Mouse (Mus musculus): Measurements from ENCODE around the gene Vsnl1. TPM values are rescaled to one million over a fixed set of nuclear protein-coding genes. Genes with fewer than 3 reads are reported as not detected.

The Vsnl1 gene
- 100 to 1,000 TPM; 583 to 588 TPM for total RNA-seq (2021)
- long read RNA-seq, experiment 1, transcript Vsnl1-201 (4 exons, 1,903 nt), result major isoform, 397 of 439 reads
- long read RNA-seq, experiment 1, partial matches to known transcripts, result 25 of 439 reads
- long read RNA-seq, experiment 1, other reads (novel, unspliced or antisense), result 16 of 439 reads
- long read RNA-seq, experiment 2, transcript Vsnl1-201 (4 exons, 1,903 nt), result major isoform, 354 of 392 reads
- long read RNA-seq, experiment 2, partial matches to known transcripts, result 24 of 392 reads
- long read RNA-seq, experiment 2, other reads (novel, unspliced or antisense), result 13 of 392 reads

DNA sequence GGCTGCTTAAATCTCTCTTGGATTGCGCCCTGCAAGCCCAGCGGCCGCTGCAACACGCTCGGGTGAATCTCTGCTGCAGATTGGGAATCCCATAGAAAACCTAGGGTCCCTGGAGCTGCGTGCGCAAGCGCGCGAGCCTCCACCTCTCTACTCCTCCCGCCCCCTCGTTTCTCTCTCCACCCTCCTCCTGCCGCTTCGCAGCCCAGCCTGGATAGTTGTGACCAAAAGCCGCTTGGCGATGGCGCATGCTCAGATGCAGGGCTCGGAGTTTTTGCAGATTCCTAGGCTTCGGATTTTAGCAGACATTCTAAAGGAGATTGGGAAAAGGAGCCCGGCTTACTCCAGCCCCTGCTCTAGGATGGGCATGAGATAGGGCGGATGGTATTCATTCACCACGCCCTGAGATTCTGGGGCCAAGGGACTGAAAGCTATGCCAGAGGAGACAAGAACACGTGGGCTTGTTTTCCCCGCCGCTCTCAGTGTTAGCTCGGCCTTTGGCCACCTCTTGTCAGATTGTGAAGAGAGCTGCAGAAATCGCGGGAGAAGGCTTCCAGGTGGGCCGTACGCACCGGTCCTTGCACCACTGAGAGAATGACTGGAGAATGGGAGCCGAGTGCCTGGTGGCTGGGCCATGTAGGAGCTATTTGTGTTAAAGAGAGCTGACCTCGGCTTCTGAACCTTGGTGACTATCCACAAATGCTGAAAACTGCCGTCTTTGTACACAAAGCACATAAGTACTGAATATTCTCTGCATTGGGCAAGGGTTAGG, at the start of gene Vsnl1:
TSS of gene Vsnl1 (minus strand) at position 117 of the 769 bp plus-strand sequence.
- intact Hi-C loops (cut with DNase I), result loop anchor here (2.0 to 5.0 kb wide), 2 partner anchors 86 to 711 kb away; no protein-coding TSS in a partner anchor
- peak; percentile 93 to 96 for DNase-seq (ENCODE audit: low spot score in 2 of 2)

DNA sequence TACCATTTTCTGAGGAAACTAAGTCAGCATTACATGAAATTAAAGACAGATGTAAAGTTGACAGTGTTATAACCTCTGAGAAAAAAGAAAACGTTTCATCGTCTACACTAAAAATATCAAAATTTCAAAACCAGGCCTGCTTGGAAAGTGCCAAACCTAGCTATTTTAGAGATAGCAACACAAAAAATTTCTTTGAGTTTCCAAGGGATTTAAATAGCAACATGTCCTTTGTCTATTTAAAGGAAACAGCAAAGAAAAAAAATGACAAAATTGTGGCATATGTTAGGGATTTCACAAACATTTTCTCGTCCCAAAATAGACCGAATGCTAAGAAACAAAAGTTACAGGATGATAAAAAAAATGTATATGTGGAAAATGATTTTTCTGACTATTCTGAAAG, 20.2 kb upstream of the Vsnl1 start:
- peak in 1 of 2 experiments; percentile 18 for DNase-seq (ENCODE audit: low spot score in 2 of 2)
- intact Hi-C loops (cut with DNase I), result no loop called here

DNA sequence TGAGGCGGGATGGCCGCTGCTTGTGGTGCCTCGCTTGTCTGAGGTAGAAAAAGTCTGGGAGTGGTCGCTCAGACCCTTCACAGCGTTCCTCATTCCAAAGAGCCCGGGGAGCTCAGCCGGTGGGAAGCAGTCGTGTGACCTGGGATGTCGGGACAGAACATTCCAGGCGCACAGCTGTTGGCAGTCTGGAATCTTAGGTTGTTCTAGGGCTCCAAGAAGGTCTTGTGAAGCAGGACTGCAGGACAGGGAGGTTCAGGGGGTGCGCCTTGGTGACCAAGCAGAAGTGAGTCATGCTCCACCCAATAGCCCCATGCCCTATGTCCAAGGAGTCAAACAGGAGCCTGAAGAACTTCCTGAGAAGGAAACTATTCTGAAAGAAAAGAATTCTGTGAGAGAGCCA, 19.8 kb upstream of the Vsnl1 start:
- intact Hi-C loops (cut with DNase I), result no loop called here
- DNase-seq (ENCODE audit: low spot score in 2 of 2), result peak in 1 of 2 experiments; percentile 3

DNA sequence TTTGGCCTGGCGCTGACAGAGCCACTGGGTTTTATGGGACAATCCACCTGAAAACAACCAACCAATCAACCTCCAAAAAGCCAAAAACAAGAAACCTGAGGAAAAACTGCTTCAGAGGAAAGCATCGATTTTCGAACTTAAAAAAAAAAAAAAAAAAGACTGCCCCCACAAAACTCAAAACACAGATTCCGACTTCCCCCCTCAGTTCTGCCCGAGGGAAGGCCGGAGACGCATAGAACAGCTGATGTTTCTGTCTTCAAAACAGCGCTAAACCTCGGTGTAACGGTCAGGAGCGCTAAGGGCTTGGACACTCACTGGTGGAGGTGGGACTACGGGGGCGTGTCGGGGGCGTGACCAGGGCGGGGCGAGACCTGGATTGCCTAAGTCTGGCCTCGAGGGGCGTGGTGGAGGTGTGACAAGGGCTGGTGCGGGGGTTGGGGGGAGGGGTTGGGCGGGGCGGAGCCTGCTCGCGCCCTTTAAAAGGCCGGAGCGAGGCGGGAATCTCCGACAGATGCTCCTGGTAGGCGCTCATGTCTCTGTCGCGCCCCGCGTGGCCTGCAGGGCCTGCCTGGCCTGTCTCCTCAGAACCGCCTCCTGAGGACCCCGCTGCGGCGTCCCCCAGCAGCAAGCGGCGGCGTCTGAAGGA, 19.3 kb upstream of the Vsnl1 start, which contains the start of gene Rad51ap2:
TSS of gene Rad51ap2 (plus strand) at position 531 of the 646 bp plus-strand sequence.
- intact Hi-C loops (cut with DNase I), result no loop called here
- peak; percentile 62 to 85 for DNase-seq (ENCODE audit: low spot score in 2 of 2)

DNA sequence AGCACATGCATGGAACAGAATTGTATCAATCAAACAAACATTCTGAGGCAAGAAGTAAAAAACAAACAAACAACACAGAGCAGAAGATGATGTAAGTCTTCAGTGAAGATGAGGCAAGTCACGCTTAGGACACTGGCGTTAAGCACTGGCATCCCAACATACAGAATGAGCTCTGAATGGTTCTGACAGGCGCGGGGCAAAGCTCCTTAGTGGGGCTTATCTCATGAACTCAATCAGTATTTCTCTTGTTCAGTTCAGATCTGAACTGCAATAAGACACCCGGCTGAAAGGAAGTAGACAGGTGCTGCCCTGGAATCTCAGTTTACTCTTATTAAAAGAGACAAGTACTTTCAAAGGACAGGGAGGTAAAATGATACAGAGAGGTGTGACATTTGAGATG, 17.7 kb upstream of the Vsnl1 start:
- intact Hi-C loops (cut with DNase I), result no loop called here
- DNase-seq (ENCODE audit: low spot score in 2 of 2), result no peak

DNA sequence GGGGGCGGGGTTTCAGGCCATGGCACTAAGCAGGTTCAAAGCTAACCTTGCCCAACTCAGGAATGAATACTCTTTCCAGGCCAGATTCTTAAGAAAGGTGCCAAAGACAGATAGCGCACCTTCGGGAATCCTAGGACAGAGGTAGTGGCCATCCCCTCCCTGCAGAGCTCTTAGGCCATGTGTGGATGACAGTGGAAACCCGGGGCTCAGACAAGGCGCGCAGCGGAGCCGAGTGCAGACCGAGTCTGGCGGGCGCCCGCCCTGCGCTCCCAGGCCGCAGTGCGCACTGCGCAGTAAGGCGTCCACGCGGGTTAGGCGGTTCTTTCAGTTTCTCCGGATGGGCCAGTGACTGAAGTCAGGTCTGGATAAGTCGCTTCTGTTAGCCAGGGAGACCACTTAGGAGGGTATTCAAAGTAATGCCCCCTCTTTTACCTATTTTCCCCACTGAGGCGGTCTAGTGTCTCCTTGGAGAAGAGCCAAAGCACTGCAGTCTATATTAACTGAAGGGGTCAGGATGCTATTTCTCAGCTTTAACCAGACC, 1.6 kb upstream of the Vsnl1 start:
- no peak for DNase-seq (ENCODE audit: low spot score in 2 of 2)
- intact Hi-C loops (cut with DNase I), result loop anchor here (2.0 to 5.0 kb wide), 2 partner anchors 87 to 709 kb away; no protein-coding TSS in a partner anchor

DNA sequence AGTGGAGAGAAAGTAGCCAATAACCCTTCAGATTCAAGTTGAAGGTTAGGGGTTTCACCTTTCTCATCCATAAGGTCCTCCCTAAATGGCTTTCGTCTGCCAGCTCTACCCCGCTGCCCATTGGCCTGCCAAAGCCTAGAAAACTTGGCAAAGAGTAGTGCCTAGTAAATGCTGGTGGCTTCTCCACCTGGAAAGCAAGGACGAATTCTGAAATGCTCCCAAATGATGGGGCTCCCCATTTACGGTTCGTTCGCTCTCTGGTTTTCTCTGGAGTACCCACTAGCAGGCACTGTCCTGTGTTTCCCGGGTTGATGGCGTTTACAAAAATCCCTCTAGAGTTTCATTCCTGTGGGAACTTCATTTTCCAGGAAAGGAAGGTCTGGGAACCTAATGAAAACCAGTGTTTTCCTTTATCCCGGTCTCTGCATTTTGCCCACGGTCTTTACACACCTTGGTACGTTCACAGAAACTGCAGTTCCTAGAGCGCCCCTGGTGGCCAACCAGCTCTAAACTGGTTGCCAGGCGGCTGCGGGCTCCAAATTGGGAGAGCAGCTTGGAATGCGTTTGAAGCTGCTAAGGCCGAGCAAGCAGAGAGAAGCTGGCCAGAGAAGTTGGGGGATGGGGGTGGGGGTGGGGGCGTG, 973 bp upstream of the Vsnl1 start:
- intact Hi-C loops (cut with DNase I), result loop anchor here (2.0 to 5.0 kb wide), 2 partner anchors 87 to 710 kb away; no protein-coding TSS in a partner anchor
- peak; percentile 89 to 92 for DNase-seq (ENCODE audit: low spot score in 2 of 2)

DNA sequence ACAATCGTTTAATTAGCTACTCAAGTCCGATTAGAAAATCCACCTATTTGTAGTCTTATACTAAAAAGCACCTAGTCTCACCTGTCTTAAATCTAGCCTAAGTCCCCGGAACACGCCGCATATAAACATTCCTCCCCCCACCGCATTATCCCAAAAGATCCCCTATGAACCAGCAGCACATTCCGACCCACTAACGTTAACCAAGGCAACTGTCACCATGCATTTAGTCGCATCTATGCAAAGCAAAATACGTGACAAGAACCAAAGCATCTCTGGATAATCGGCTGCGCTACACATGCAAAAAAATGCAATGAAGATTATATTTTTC, 426 bp downstream of the Vsnl1 start:
- peak in 1 of 2 experiments; percentile 37 for DNase-seq (ENCODE audit: low spot score in 2 of 2)
- intact Hi-C loops (cut with DNase I), result loop anchor here (2.0 to 5.0 kb wide), 2 partner anchors 85 to 711 kb away; no protein-coding TSS in a partner anchor

DNA sequence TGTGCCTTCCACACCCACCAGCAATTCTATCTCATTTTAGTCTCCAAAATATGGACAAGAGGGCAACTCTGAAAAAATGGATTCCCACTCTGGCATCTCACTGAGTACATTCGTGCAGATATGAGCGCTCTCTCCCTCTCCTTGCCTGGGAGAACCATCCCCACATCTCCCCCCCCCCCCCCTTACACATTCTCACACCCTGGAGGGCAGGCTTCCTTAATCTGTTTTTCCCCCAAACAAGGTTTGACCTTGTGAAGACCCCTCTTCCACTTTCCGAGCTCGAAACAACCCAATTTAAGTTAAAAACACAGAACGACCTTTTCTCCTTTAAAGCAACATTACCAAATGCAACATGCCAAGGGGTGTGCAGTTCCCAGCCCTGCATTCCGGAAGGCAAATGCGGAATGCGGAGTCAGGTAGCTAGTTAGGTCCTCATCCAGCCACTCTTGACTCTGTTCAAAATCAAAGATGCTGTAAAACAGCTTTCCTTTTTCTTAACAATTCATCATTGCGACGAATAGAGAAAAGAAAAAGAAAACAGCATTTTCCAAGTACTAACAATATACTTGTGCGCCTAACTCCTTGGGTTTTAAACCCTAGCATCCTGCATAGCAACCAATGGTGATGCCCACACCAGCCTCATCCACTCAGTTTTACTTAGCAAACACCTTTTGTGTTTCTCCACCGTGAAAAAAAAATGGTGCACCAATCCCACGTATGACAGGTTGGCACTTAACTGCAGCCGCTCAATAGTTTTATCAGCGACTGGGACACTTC, 979 bp downstream of the Vsnl1 start:
- intact Hi-C loops (cut with DNase I), result loop anchor here (2.0 to 5.0 kb wide), 2 partner anchors 85 to 712 kb away; no protein-coding TSS in a partner anchor
- DNase-seq (ENCODE audit: low spot score in 2 of 2), result peak in 1 of 2 experiments; percentile 48

DNA sequence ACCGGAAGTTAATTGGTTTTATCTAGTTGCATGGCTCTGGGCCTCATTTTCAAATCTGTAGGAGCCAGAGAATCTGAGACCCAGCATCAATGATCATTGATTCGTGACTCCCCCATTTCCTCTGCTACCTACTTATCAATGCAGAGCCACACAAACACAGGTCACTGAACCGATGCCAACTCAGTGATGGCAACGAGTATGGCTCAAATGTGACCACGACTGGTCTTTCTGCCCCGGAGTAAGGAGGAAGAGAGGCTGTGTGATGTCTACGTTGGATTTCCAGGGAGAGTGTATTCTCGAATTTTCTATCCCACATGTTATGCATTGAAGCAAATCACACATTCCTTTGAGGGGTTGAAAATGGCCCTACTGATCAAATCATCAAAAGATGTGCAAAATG, 2.0 kb downstream of the Vsnl1 start:
- intact Hi-C loops (cut with DNase I), result no loop called here
- no peak for DNase-seq (ENCODE audit: low spot score in 2 of 2)

DNA sequence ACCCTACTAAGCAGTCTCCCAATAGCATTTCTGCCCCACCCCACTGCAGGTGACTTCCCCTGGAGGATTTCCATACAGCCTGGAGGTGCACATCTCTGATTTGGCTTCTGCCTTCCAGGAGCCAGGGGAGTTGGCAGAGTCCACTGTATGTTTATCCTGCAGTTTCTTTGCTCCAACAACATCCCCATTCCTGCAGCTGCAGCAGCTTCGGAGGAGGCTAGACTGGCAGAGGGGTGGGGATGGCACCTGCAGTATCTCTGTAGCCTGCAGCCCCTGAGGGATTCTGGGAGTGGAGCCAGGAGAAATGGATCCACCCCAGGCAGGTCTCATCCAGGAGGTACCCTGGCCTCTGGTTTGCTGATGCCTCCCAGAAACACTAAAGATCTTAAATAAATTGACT, 2.7 kb downstream of the Vsnl1 start:
- DNase-seq (ENCODE audit: low spot score in 2 of 2), result no peak
- intact Hi-C loops (cut with DNase I), result no loop called here

DNA sequence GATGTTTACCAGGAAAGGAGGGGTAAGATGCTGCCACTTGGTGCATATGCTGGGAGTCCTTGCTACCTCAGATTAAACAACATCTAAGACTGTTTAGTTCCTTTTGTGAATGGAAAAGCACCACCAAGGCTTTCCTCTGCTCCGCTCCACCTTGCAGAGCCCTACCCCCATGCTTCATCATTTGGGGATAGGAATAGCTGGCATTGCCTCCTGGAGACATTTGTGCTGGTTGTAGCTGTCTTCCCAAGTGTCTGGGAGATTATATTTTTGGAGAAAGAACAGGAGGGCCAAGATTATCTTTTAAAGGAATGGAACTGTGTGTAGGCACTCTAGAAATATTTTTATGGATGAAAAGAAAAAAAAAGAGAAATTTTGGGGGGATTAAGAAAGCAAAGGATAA, 3.3 kb downstream of the Vsnl1 start:
- intact Hi-C loops (cut with DNase I), result no loop called here
- no peak for DNase-seq (ENCODE audit: low spot score in 2 of 2)

DNA sequence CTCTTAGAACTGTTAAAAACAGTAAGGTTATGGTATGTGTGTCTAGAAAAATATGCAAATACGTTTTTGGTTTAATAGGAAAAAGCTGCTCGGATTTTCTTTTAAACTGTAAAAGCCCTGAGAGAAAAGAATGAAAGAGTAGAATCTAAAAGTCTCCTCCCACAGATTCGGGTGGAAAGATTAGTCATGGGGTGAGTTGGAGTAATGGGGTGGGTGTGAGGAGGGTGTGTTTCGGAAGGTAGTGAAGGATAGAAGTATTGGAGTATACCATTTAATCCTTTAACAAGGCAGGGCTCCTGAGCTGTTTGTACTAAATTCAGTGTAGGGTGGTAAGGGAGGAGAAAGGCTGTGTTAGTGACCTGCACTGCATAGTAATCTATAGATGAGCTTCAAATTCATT, 9.0 kb downstream of the Vsnl1 start:
- DNase-seq (ENCODE audit: low spot score in 2 of 2), result no peak
- intact Hi-C loops (cut with DNase I), result no loop called here

DNA sequence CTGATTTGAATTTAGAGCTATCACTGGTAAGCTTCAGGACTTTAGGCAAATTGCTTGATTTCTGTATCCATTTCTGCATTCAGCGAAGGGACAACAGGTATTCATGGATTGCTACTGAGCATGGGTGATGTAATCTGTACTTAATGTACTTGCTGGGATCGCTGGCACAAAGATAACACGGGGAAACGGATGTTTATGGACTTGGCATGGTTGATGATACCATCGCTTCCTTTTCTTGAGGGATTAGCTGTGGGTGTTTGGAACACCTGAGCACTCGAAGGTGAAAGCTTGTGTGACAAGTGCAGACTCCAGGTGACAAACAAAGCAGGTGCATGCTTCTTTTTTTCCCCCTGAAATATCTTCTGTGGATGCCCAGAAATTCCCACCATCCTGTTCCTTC, 18.3 kb downstream of the Vsnl1 start:
- intact Hi-C loops (cut with DNase I), result no loop called here
- DNase-seq (ENCODE audit: low spot score in 2 of 2), result no peak

DNA sequence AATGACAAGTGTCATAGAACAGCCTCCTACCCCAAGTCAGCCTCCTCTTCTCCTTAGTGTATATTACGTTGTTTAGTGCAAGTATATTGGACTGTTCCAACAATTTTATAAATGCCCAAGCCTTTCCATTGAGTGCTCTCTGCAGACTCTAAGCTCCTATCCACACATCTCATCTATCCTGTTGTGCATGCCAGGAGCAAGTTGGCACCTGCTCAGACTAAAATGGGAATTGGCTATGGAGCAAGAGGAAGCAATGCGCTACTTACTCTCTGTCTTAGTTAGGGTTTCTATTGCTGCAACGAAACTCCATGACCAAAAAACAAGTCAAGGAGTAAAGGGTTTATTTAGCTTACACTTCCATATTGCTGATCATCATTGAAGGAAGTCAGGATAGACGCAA, 28.7 kb downstream of the Vsnl1 start:
- intact Hi-C loops (cut with DNase I), result no loop called here
- no peak for DNase-seq (ENCODE audit: low spot score in 2 of 2)

DNA sequence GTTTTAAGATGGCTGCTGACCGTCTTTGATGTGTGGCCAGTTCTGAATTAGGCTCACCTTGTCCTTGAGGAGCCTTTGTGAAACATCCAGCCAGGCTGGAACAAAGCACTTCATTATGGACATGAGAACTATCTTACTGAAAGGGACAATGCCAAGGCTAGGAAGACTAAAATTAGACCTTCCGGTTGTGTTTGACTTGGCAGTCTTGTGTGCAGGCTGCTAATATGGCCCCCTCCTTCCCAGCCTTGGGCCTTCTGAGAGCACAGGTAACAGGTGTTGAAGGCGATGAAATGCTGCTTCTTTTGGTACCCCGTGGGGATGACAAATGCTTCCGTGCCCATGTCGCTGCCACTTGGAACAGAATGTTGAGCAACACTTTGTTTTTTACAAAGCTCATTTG, 37.6 kb downstream of the Vsnl1 start:
- intact Hi-C loops (cut with DNase I), result no loop called here
- no peak for DNase-seq (ENCODE audit: low spot score in 2 of 2)

DNA sequence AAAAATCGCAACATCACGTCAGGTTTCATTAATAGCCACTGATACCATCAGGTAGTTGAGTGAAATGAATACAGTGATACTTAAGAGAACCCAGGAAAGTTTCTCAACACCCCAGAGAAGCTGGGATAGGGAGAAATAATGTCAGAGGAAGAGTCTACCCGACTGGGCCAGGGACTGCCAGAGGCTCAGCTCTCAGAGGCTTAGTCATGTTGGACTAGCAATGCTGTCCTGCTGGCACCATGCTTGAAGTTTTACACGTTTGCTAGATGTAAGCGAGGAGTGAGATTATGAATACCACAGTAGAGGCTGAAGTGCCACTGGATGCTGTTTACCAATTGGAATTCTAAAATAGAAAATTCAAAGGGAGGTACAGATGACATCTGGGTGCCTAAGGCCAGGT, 39.4 kb downstream of the Vsnl1 start:
- intact Hi-C loops (cut with DNase I), result no loop called here
- DNase-seq (ENCODE audit: low spot score in 2 of 2), result no peak

DNA sequence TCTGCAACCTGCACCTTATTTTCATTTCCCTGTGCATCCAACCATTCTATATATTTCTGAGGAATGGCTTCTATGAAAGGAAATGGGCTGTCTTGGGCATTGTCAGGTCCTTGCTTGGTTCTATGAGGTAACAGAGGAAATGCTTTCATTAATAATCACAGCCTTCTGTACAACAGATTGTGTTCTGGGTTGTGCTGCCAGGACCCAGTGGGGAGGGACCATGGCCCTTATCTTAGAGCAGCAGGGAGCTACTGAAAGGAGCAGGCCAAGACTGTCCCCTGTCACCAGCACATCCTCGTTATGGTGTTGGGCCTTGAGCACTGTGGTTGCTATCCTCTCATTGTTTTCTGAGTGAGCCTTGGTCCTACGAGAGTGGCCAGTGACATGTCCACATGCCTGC, 40.9 kb downstream of the Vsnl1 start:
- no peak for DNase-seq (ENCODE audit: low spot score in 2 of 2)
- intact Hi-C loops (cut with DNase I), result no loop called here

DNA sequence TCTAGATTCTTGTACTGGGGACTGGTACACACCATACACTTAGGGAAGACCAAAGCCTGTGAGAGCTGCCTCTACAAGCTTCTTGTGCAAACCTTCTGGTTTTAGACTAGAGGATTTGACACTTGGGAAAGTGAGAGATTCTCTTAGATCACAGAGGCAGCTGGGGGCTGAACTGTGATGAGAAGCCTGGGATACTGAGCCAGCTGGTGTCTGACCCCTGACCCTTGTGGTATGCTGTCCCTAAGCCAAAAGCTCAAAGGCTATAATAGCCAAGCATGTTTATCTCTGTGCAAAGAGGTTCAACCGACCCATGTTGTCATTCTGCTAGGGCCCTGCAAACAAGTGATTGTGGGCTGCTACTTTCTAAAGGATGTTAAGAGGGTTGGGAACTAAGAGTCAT, 43.9 kb downstream of the Vsnl1 start:
- no peak for DNase-seq (ENCODE audit: low spot score in 2 of 2)
- intact Hi-C loops (cut with DNase I), result no loop called here

All from left cerebral cortex, postnatal 14 days (tissue).